Mouse (Mus musculus) heart, embryonic 14.5 days (tissue): ENCODE measurements around the gene Tbcel. TPM values are rescaled to one million over a fixed set of nuclear protein-coding genes. Genes with fewer than 3 reads are reported as not detected.

Experiments used
- microRNA-seq: library from miRNA; unstranded; fragments of <30 nt; microRNA quantifications from one replicate; pipeline ENCODE4, GENCODE M21; 2016
- polyA plus RNA-seq: library from polyadenylated mRNA; unstranded; fragments of >200 nt; fragmentation: Nextera tagmentation; extraction: Ambion mirVana; gene quantifications from 2 replicates; pipeline ENCODE4 v1.2.1, GENCODE M21; 2014

The Tbcel gene
- polyA plus RNA-seq, 1 experiment from 2014 or later: 3.8 TPM

Small RNA genes lying within 50 kb of the gene (microRNA-seq; reads per million reads assigned to microRNA genes)
- not detected for gene Gm44311

Other genes with a start within 250 kb of the Tbcel start
- 25.9 and 30.4 TPM in 2 replicates for gene Sc5d, start 243.6 kb downstream of the Tbcel start, polyA plus RNA-seq
- gene Tecta, start 107.9 kb downstream of the Tbcel start, polyA plus RNA-seq: 0.13 TPM in 1 of 2 replicates, not detected in the other